Mouse (Mus musculus) neutrophil, adult 5-6 weeks (primary cell): Measurements from ENCODE around the gene Zbtb11. TPM values are rescaled to one million over a fixed set of nuclear protein-coding genes. Genes with fewer than 3 reads are reported as not detected.

Experiments used
- ATAC-seq: fragments of 151-379, 151-347 bp; 2 replicates; pipeline ENCODE4 v1.8.0; 2017; ENCODE audit warnings: mild to moderate bottlenecking, moderate TSS enrichment; ENCODE audit not compliant: insufficient number of reproducible peaks, poor library complexity, low FRiP score, severe bottlenecking; ENCODE audit errors: extremely low read depth
- total RNA-seq: library from RNA; stranded (forward); fragments of 200-1000 nt; gene quantifications from 2 replicates; pipeline ENCODE4 v1.2.3, GENCODE M21; 2017

Gene Zbtb11
- total RNA-seq, 1 experiment from 2014 or later: 49.8 TPM

GRCm38 (mm10) chr16:55966212-55966871, 7.3 kb upstream of the Zbtb11 start, which contains the start of gene Rpl24:
Gene Rpl24, plus strand, starts transcription at chr16:55966275.
- ATAC-seq: peak; percentile 95

- no peak for ATAC-seq
These were observed 6.5 kb upstream of the Zbtb11 start for GRCm38 (mm10) chr16:55967221-55967620.

- ATAC-seq: no peak; the same call in 1 of the 2 replicates
These were observed 4.5 kb upstream of the Zbtb11 start for GRCm38 (mm10) chr16:55969147-55969546.

- ATAC-seq: no peak
These were observed 3.3 kb upstream of the Zbtb11 start for GRCm38 (mm10) chr16:55970416-55970815.

- ATAC-seq: no peak
These were observed 1.7 kb upstream of the Zbtb11 start for GRCm38 (mm10) chr16:55971735-55972615.

- no peak for ATAC-seq
These were observed 969 bp upstream of the Zbtb11 start for GRCm38 (mm10) chr16:55972626-55973201.

- peak; percentile 67 for ATAC-seq
These were observed 696 bp downstream of the Zbtb11 start for GRCm38 (mm10) chr16:55974256-55974902.

GRCm38 (mm10) chr16:55974903-55975285, 1.2 kb downstream of the Zbtb11 start:
- peak; percentile 42 for ATAC-seq

GRCm38 (mm10) chr16:55986001-55986400, 12.3 kb downstream of the Zbtb11 start:
- ATAC-seq: no peak

GRCm38 (mm10) chr16:55990311-55990710, 16.6 kb downstream of the Zbtb11 start:
- peak; percentile 46; the same call in 1 of the 2 replicates for ATAC-seq

GRCm38 (mm10) chr16:55994235-55994634, 20.6 kb downstream of the Zbtb11 start:
- 0 out of 2 replicates have a peak, but pooled peaks have one; percentile 26 for ATAC-seq

- ATAC-seq: no peak
These were observed 33.1 kb downstream of the Zbtb11 start for GRCm38 (mm10) chr16:56006798-56007197.

GRCm38 (mm10) chr16:56008862-56009261, 35.2 kb downstream of the Zbtb11 start:
- ATAC-seq: no peak

GRCm38 (mm10) chr16:56012789-56013743, 39.4 kb downstream of the Zbtb11 start:
- ATAC-seq: no peak

GRCm38 (mm10) chr16:56014076-56014475, 40.4 kb downstream of the Zbtb11 start:
- ATAC-seq: no peak

GRCm38 (mm10) chr16:56019660-56020059, 46.0 kb downstream of the Zbtb11 start:
- ATAC-seq: no peak

GRCm38 (mm10) chr16:56027854-56028629, 54.4 kb downstream of the Zbtb11 start:
- ATAC-seq: no peak
